Mouse (Mus musculus) layer of hippocampus, adult 9-11 months (tissue): ENCODE measurements around the gene Tmem59l.
"Not testable (repeated sequence)": the region's sequence is repeated elsewhere in the genome, so short reads cannot be mapped to it uniquely, and the experiment has no call there.

Experiments used
- DNase-seq: peaks from one replicate; pipeline ENCODE4 v3.0.0; 2022

The Tmem59l gene

GRCm38 (mm10) chr8:70486941-70487520, at the start of gene Tmem59l:
Tmem59l (minus strand) TSS chr8:70487358.
- DNase-seq = peak; percentile 55

GRCm38 (mm10) chr8:70535701-70536100, 48.5 kb upstream of the Tmem59l start:
- DNase-seq = no peak

GRCm38 (mm10) chr8:70535221-70535620, 48.1 kb upstream of the Tmem59l start:
- DNase-seq = no peak

DNA sequence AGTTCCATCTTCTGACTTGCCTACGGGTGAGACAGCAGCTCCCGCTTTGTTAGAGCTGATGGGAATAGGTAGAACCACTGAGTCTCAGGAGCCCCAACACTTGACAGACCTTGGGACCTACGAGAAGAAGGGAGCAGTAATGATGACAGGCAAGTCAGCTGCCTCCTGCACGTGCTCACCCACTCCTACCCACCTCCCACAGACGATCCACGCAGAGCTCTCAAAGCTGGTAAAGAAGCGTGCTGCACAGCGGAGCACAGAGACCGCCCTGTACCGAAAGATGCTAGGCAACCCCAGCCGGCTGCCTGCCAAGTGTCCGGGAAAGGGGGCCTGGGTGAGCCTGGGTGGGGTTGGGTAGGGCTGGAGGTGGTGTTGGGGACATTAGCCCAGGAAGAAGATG, 47.1 kb upstream of the Tmem59l start:
- no peak for DNase-seq

GRCm38 (mm10) chr8:70530314-70530713, 43.2 kb upstream of the Tmem59l start:
- no peak for DNase-seq

GRCm38 (mm10) chr8:70529741-70530161, 42.6 kb upstream of the Tmem59l start:
- DNase-seq = no peak

- no peak for DNase-seq
These were observed 42.1 kb upstream of the Tmem59l start for GRCm38 (mm10) chr8:70529299-70529698.

GRCm38 (mm10) chr8:70528182-70528797, 41.1 kb upstream of the Tmem59l start:
- DNase-seq = no peak

DNA sequence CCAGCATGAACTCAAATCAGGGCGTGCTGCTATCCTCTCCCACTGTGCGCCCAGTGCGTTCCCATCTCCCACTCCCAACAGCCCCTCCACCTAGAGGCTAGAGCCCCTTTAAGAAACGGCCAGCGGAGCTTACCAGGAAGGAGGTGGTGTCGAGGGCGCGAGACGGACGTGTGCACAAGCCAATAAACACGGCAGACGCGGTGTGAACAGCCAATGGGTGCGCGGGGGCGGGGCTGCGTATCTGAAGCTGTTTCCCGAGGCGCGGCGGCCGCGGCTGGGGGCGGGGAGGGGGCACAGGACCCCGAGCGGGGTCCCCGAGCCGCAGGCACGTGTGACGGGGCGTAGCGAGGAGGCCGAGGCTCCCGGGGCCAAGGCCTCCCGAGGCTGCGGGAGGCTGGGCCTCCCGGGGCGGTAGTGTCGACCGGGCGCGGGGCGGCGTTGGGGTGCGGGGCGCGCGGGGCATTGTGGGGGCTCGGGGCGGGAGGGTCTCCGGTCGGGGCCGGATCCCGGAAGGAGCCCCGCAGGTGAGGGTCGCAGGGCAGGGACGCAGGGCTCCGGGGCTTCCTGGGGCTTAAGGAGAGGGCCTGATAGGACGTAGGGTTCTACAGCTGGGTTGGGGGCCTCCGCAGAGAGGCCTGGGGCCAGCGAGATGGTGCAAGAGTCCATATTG, 40.5 kb upstream of the Tmem59l start, which contains the start of the genes Fkbp8 and Kxd1:
Gene Fkbp8, plus strand, starts transcription at position 213 of the 670 bp plus-strand sequence.
Gene Kxd1, minus strand, starts transcription at position 445 of the 670 bp plus-strand sequence.
- peak; percentile 98 for DNase-seq

DNA sequence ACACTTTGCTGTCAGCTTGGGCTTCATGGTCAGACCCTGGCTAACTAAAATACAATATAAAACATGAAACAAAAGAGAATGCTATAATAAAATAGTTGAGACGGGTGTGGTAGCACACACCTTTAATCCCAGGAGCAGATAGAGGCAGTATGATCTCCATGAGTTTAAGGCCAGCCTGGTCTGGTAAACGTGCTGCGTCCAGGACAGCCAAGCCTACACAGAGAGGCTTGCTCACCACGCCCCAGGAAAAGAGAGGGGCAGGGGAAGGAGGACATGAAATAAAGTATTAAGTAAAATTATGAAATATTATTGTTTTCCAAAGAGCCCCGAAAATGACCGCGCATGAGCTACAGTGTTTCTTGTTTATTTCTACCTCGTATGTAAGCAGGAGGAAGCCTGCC, 40.0 kb upstream of the Tmem59l start:
- no peak for DNase-seq

GRCm38 (mm10) chr8:70522592-70523403, 35.6 kb upstream of the Tmem59l start:
- peak; percentile 97 for DNase-seq

DNA sequence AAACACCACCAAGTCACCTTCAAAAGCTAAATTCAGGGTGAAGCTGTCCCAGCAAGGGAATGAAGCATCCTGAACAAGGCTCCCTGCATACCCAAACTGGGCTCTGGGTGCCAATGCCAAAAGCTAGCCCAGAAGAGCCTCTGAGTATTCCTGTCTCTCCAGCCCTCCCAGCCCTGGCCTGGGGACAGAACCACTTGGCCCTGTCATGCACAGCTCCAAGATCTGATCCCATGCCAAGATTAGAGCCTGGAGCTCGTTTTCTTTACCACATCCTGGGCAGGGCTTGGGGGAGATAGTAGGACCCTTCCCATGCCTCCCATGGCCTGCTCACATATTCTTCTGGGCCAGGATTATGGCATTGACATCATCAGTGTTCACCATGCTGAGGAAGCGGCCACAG, 32.4 kb upstream of the Tmem59l start:
- DNase-seq = no peak

- no peak for DNase-seq
These were observed 31.9 kb upstream of the Tmem59l start for GRCm38 (mm10) chr8:70519043-70519442.

- no peak for DNase-seq
These were observed 30.9 kb upstream of the Tmem59l start for GRCm38 (mm10) chr8:70517940-70518643.

DNA sequence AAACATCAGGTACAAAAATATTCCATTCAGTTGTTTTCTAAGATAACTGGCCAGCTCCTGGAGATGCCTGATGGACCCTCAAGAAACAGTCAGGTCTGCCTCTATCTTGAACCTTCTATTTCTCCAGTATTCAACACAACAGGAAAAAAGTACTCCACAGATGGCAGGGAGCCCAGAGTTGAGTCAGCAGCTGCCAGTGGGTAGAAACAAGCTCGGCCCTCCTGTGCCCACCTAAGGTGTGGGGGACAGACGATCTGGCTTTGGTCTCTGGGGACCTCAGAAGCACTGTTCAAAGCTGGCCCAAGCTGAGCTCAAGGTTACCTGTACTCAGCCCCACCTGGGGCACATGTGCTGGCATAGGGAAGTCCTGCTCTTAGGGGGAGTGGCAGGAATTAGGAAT, 26.3 kb upstream of the Tmem59l start:
- no peak for DNase-seq

- no peak for DNase-seq
These were observed 25.2 kb upstream of the Tmem59l start for GRCm38 (mm10) chr8:70512253-70512903.

GRCm38 (mm10) chr8:70511770-70512169, 24.6 kb upstream of the Tmem59l start:
- no peak for DNase-seq

DNA sequence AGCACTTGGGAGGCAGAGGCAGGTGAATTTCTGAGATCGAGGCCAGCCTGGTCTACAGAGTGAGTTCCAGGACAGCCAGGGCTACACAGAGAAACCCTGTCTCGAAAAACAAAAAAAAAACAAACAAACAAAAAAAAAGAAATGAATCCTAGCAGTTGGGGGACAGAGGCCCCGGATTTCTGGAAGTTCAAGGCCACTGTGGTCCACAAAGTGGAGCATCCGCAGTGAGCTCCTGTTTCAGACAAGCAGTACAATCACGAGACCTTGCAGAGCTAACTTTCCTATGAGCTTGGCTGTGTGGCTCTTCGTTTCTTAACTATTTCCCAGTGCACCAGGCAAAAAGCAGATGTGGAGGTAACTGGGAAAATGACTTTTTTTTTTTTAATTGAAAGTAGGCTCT, 24.0 kb upstream of the Tmem59l start:
- DNase-seq = not testable (repeated sequence)

GRCm38 (mm10) chr8:70510228-70510915, 23.2 kb upstream of the Tmem59l start, which contains the start of gene Uba52:
Uba52 (minus strand) TSS chr8:70510801.
- DNase-seq = peak; percentile 97

DNA sequence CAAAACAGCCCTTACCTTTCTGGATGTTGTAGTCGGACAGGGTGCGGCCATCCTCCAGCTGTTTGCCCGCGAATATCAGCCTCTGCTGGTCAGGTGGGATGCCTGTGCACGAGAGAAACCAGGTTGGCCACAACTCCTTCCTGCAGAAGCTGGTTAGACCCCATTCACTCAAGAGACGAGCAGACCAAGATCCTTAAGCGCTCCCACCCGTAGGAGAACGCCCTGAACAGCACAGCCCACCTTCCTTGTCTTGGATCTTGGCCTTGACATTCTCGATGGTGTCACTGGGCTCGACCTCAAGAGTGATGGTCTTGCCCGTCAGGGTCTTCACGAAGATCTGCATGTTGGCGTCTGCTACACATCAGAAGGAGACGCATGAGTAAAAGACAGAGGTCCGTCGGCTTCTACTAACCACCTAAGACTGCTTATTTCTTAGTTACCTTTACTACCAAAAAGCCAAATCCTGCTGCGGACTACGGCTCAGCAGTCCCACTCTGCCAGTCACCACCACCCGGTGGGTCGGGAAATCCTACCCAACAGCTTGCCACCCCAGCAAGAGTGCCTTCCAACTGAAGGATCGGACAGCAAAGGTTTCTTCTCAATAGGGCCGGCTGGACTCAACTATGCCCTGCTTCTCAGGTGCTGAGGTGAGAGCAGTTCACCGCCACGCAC, 22.3 kb upstream of the Tmem59l start:
- no peak for DNase-seq

GRCm38 (mm10) chr8:70507027-70507393, 19.9 kb upstream of the Tmem59l start:
- DNase-seq = no peak
